Mouse (Mus musculus): ENCODE measurements around the gene Recql5. TPM values are rescaled to one million over a fixed set of nuclear protein-coding genes. Genes with fewer than 3 reads are reported as not detected.
"Not testable (repeated sequence)": the region's sequence is repeated elsewhere in the genome, so short reads cannot be mapped to it uniquely, and the experiment has no call there.

Gene Recql5
- polyA plus RNA-seq, 1 experiment, result 18.0 TPM

GRCm38 (mm10) chr11:115857936-115858335 is 75.3 kb downstream of the Recql5 start:
- TF ChIP-seq POLR2A (IDR thresholded peaks at IDR 0.05; ENCODE audit: borderline replicate concordance, extremely low read depth, low read depth, low read length) (no peak), CTCF (IDR thresholded peaks at IDR 0.05; ENCODE audit: insufficient read depth, low read length) (no peak)
- WGBS, result 45% methylated on average over 13 of the region's 13 CpGs
- Histone ChIP-seq H3K4me1 (ENCODE audit: control insufficient read depth, insufficient read depth, low read length) (no peaks in the 10 kb centered on the region), H3K4me3 (replicated peaks; ENCODE audit: extremely low read depth, low read depth, low read length) (no peak overlapping the region)
- DNase-seq, result no peak

- WGBS, result 93% methylated on average over 4 of the region's 4 CpGs
- DNase-seq, result not testable (repeated sequence)
These were observed 76.1 kb downstream of the Recql5 start for GRCm38 (mm10) chr11:115857146-115857545.

GRCm38 (mm10) chr11:115854674-115855073 is 78.6 kb downstream of the Recql5 start:
- WGBS, result 81% methylated on average over 6 of the region's 6 CpGs
- H3K4me3 ChIP-seq (replicated peaks; ENCODE audit: extremely low read depth, low read depth, low read length), result no peak overlapping the region
- no peak for DNase-seq
- H3K4me1 ChIP-seq (ENCODE audit: control insufficient read depth, insufficient read depth, low read length), result no peaks in the 10 kb centered on the region
- TF ChIP-seq POLR2A (IDR thresholded peaks at IDR 0.05; ENCODE audit: borderline replicate concordance, extremely low read depth, low read depth, low read length) (no peak), CTCF (IDR thresholded peaks at IDR 0.05; ENCODE audit: insufficient read depth, low read length) (no peak)

More at GRCm38 (mm10) chr11:115857146-115857545, 76.1 kb downstream of the Recql5 start:
- not testable (repeated sequence) for H3K4me1 ChIP-seq (ENCODE audit: control insufficient read depth, insufficient read depth, low read length); H3K4me3 ChIP-seq (replicated peaks; ENCODE audit: extremely low read depth, low read depth, low read length)

- Histone ChIP-seq H3K4me1 (ENCODE audit: control insufficient read depth, insufficient read depth, low read length) (peaks cover 6% of the 10 kb centered on the region), H3K4me3 (replicated peaks; ENCODE audit: extremely low read depth, low read depth, low read length) (no peak overlapping the region)
- TF ChIP-seq POLR2A (IDR thresholded peaks at IDR 0.05; ENCODE audit: borderline replicate concordance, extremely low read depth, low read depth, low read length) (no peak), CTCF (IDR thresholded peaks at IDR 0.05; ENCODE audit: insufficient read depth, low read length) (no peak)
- 87% methylated on average over 2 of the region's 2 CpGs for WGBS
- DNase-seq, result no peak
These were observed 87.5 kb downstream of the Recql5 start for GRCm38 (mm10) chr11:115845819-115846218.

GRCm38 (mm10) chr11:115844240-115844639 is 89.0 kb downstream of the Recql5 start:
- no peak overlapping the region for H3K4me3 ChIP-seq (replicated peaks; ENCODE audit: extremely low read depth, low read depth, low read length)
- no peak for DNase-seq
- WGBS, result 68% methylated on average over 8 of the region's 8 CpGs
- H3K4me1 ChIP-seq (ENCODE audit: control insufficient read depth, insufficient read depth, low read length), result peaks cover 6% of the 10 kb centered on the region
- TF ChIP-seq POLR2A (IDR thresholded peaks at IDR 0.05; ENCODE audit: borderline replicate concordance, extremely low read depth, low read depth, low read length) (no peak), CTCF (IDR thresholded peaks at IDR 0.05; ENCODE audit: insufficient read depth, low read length) (no peak)

DNA sequence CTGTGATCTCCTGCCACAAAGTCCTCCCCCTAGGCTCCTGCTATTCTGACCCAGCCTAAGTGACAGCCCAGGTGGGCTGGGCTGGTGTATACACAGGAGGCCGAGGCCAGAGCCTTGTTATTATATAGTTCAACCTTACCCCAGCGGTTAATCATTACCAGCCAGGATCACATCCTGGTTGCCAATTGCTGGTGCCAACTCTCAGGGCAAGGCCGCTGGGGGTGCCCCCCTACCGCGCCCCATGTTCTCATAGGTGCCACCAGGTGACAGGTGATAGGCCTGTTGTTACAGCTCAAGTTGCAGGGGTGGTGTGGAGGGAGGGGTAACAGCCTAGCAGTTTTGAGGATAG is 89.4 kb downstream of the Recql5 start:
- TF ChIP-seq POLR2A (IDR thresholded peaks at IDR 0.05; ENCODE audit: borderline replicate concordance, extremely low read depth, low read depth, low read length), result no peak
- no peak for TF ChIP-seq CTCF (IDR thresholded peaks at IDR 0.05; ENCODE audit: insufficient read depth, low read length)
- Histone ChIP-seq H3K4me1 (ENCODE audit: control insufficient read depth, insufficient read depth, low read length) (peaks cover 6% of the 10 kb centered on the region), H3K4me3 (replicated peaks; ENCODE audit: extremely low read depth, low read depth, low read length) (no peak overlapping the region)
- WGBS, result 73% methylated on average over 5 of the region's 5 CpGs
- no peak for DNase-seq

GRCm38 (mm10) chr11:115843141-115843890 is 90.0 kb downstream of the Recql5 start:
- WGBS, result 85% methylated on average over 11 of the region's 14 CpGs
- no peak for DNase-seq
- Histone ChIP-seq H3K4me3 (replicated peaks; ENCODE audit: extremely low read depth, low read depth, low read length) (no peak overlapping the region), H3K4me1 (ENCODE audit: control insufficient read depth, insufficient read depth, low read length) (peaks cover 6% of the 10 kb centered on the region)
- TF ChIP-seq POLR2A (IDR thresholded peaks at IDR 0.05; ENCODE audit: borderline replicate concordance, extremely low read depth, low read depth, low read length) (no peak), CTCF (IDR thresholded peaks at IDR 0.05; ENCODE audit: insufficient read depth, low read length) (no peak)

Other genes starting within 250 kb of the Recql5 start
- 38.3 and 46.6 TPM in 2 replicates for gene Grb2, start 224.9 kb downstream of the Recql5 start, polyA plus RNA-seq (2012; rRNA removed)
- 100.0 and 107 TPM in 2 replicates for gene Tmem94, start 168.0 kb downstream of the Recql5 start, polyA plus RNA-seq (2012; rRNA removed)
- 105 and 144 TPM in 2 replicates for gene Caskin2, start 119.8 kb downstream of the Recql5 start, polyA plus RNA-seq (2012; rRNA removed)
- gene Tsen54, start 118.8 kb downstream of the Recql5 start, polyA plus RNA-seq (2012; rRNA removed), result 28.9 and 31.3 TPM in 2 replicates
- 91.8 and 94.0 TPM in 2 replicates for gene Llgl2, start 109.4 kb downstream of the Recql5 start, polyA plus RNA-seq (2012; rRNA removed)
- gene Myo15b, start 75.1 kb downstream of the Recql5 start, polyA plus RNA-seq (2012; rRNA removed), result 5.4 and 7.9 TPM in 2 replicates
- gene Smim5, start 33.5 kb downstream of the Recql5 start, polyA plus RNA-seq (2012; rRNA removed), result 10.3 and 10.8 TPM in 2 replicates
- 8.5 and 9.1 TPM in 2 replicates for gene Smim6, start 21.5 kb downstream of the Recql5 start, polyA plus RNA-seq (2012; rRNA removed)
- gene Sap30bp, start 195 bp downstream of the Recql5 start, polyA plus RNA-seq (2012; rRNA removed), result 18.8 and 23.0 TPM in 2 replicates
- 11.0 and 14.7 TPM in 2 replicates for gene Itgb4, start 41.2 kb upstream of the Recql5 start, polyA plus RNA-seq (2012; rRNA removed)
- gene Galk1, start 79.2 kb upstream of the Recql5 start, polyA plus RNA-seq (2012; rRNA removed), result 49.5 and 57.1 TPM in 2 replicates
- gene H3f3b, start 94.5 kb upstream of the Recql5 start, polyA plus RNA-seq (2012; rRNA removed), result 223 and 243 TPM in 2 replicates
- 48.6 and 54.0 TPM in 2 replicates for gene Unk, start 96.8 kb upstream of the Recql5 start, polyA plus RNA-seq (2012; rRNA removed)
- gene Unc13d, start 144.5 kb upstream of the Recql5 start, polyA plus RNA-seq (2012; rRNA removed), result 51.6 and 56.4 TPM in 2 replicates
- gene Wbp2, start 153.5 kb upstream of the Recql5 start, polyA plus RNA-seq (2012; rRNA removed), result 257 and 267 TPM in 2 replicates
- gene Trim47, start 193.7 kb upstream of the Recql5 start, polyA plus RNA-seq (2012; rRNA removed), result 44.6 and 55.5 TPM in 2 replicates
- gene Trim65, start 197.7 kb upstream of the Recql5 start, polyA plus RNA-seq (2012; rRNA removed), result 17.3 and 21.4 TPM in 2 replicates
- 32.9 and 41.3 TPM in 2 replicates for gene Mrpl38, start 205.4 kb upstream of the Recql5 start, polyA plus RNA-seq (2012; rRNA removed)
- 26.5 and 35.5 TPM in 2 replicates for gene Fbf1, start 234.7 kb upstream of the Recql5 start, polyA plus RNA-seq (2012; rRNA removed)